Mouse (Mus musculus): ENCODE results near the gene Mst1r. TPM values are rescaled to one million over a fixed set of nuclear protein-coding genes. Genes with fewer than 3 reads are reported as not detected.
A peak's percentile ranks its signal among the peaks of the same experiment; 100 is the strongest.

Mst1r gene
- total and polyA plus RNA-seq, 2 experiments from 2014 or later = 1.2 TPM

- ATAC-seq (ENCODE audit: low FRiP score) = 0 out of 2 replicates have a peak, but pooled peaks have one; percentile 21
- Histone ChIP-seq H3K9me3 (ENCODE audit: low read length) (no peaks in the 10 kb centered on the region), H3K36me3 (ENCODE audit: insufficient read depth, low read length) (no peaks in the 10 kb centered on the region; the same call in 1 of the 2 replicates), H3K27ac (ENCODE audit: low read depth, low read length) (peak within 1 kb of the TSS; percentile 93), H3K27me3 (ENCODE audit: insufficient read depth, low read length) (no peaks in the 10 kb centered on the region), H3K4me2 (ENCODE audit: low read depth, low read length, poor library complexity, severe bottlenecking) (peak within 1 kb of the TSS; percentile 82), H3K9ac (replicated peaks; ENCODE audit: low read length, poor library complexity, severe bottlenecking) (peak within 1 kb of the TSS; percentile 96), H3K4me1 (ENCODE audit: insufficient read depth, low read length) (peaks cover 8% of the 10 kb centered on the region), H3K4me3 (ENCODE audit: low read depth, low read length) (peak within 1 kb of the TSS; percentile 98)
- 10% methylated on average over 14 of the region's 14 CpGs for WGBS
- no peak for DNase-seq (ENCODE audit: low spot score)
- TF ChIP-seq CTCF (IDR thresholded peaks at IDR 0.05) = no peak
These were observed 33.5 kb upstream of the Mst1r start, which contains the start of gene Rbm6 for GRCm38 (mm10) chr9:107873137-107873536. Rbm6 (minus strand) TSS chr9:107873237.

- no peak overlapping the region for H3K27ac ChIP-seq (ENCODE audit: low read depth, low read length)
- TF ChIP-seq CTCF (IDR thresholded peaks at IDR 0.05) = no peak
- no peaks in the 10 kb centered on the region for H3K4me1 ChIP-seq (ENCODE audit: insufficient read depth, low read length)
- H3K36me3 ChIP-seq (ENCODE audit: insufficient read depth, low read length) = no peaks in the 10 kb centered on the region
- no peak overlapping the region for H3K4me2 ChIP-seq (ENCODE audit: low read depth, low read length, poor library complexity, severe bottlenecking)
- H3K4me3 ChIP-seq (ENCODE audit: low read depth, low read length) = no peak overlapping the region
- H3K9ac ChIP-seq (replicated peaks; ENCODE audit: low read length, poor library complexity, severe bottlenecking) = no peak overlapping the region
- no peaks in the 10 kb centered on the region for H3K27me3 ChIP-seq (ENCODE audit: insufficient read depth, low read length)
- H3K9me3 ChIP-seq (ENCODE audit: low read length) = no peaks in the 10 kb centered on the region
- 75% methylated on average over 4 of the region's 4 CpGs for WGBS
- DNase-seq (ENCODE audit: low spot score) (no peak), ATAC-seq (ENCODE audit: low FRiP score) (no peak)
These were observed 26.3 kb upstream of the Mst1r start for GRCm38 (mm10) chr9:107880411-107880810.

GRCm38 (mm10) chr9:107887804-107888266, 18.8 kb upstream of the Mst1r start, which contains the start of gene Mon1a:
Mon1a (plus strand) TSS chr9:107888151.
- Histone ChIP-seq H3K27ac (ENCODE audit: low read depth, low read length) (peak within 1 kb of the TSS; percentile 73), H3K27me3 (ENCODE audit: insufficient read depth, low read length) (peaks cover 4% of the 10 kb centered on the region; the same call in 1 of the 2 replicates), H3K4me3 (ENCODE audit: low read depth, low read length) (peak within 1 kb of the TSS; percentile 79), H3K36me3 (ENCODE audit: insufficient read depth, low read length) (no peaks in the 10 kb centered on the region), H3K9ac (replicated peaks; ENCODE audit: low read length, poor library complexity, severe bottlenecking) (peak within 1 kb of the TSS; percentile 74), H3K9me3 (ENCODE audit: low read length) (no peaks in the 10 kb centered on the region), H3K4me1 (ENCODE audit: insufficient read depth, low read length) (peaks cover 4% of the 10 kb centered on the region; the same call in 1 of the 2 replicates), H3K4me2 (ENCODE audit: low read depth, low read length, poor library complexity, severe bottlenecking) (peak within 1 kb of the TSS; percentile 73)
- peak; percentile 91 for ATAC-seq (ENCODE audit: low FRiP score)
- TF ChIP-seq CTCF (IDR thresholded peaks at IDR 0.05) = no peak
- peak; percentile 87 for DNase-seq (ENCODE audit: low spot score)
- under 1% methylated on average over 28 of the region's 28 CpGs for WGBS

- Histone ChIP-seq H3K9me3 (ENCODE audit: low read length) (no peaks in the 10 kb centered on the region), H3K27me3 (ENCODE audit: insufficient read depth, low read length) (peaks cover 4% of the 10 kb centered on the region; the same call in 1 of the 2 replicates), H3K4me2 (ENCODE audit: low read depth, low read length, poor library complexity, severe bottlenecking) (peak overlapping the region; percentile 73), H3K4me1 (ENCODE audit: insufficient read depth, low read length) (peaks cover 4% of the 10 kb centered on the region; the same call in 1 of the 2 replicates), H3K9ac (replicated peaks; ENCODE audit: low read length, poor library complexity, severe bottlenecking) (peak overlapping the region; percentile 74), H3K4me3 (ENCODE audit: low read depth, low read length) (peak overlapping the region; percentile 79), H3K36me3 (ENCODE audit: insufficient read depth, low read length) (no peaks in the 10 kb centered on the region), H3K27ac (ENCODE audit: low read depth, low read length) (peak overlapping the region; percentile 73)
- peak; percentile 25; the same call in 1 of the 2 replicates for TF ChIP-seq CTCF (IDR thresholded peaks at IDR 0.05)
- DNase-seq (ENCODE audit: low spot score) = peak; percentile 63
- under 1% methylated on average over 18 of the region's 18 CpGs for WGBS
- peak; percentile 86 for ATAC-seq (ENCODE audit: low FRiP score)
These were observed 18.3 kb upstream of the Mst1r start for GRCm38 (mm10) chr9:107888267-107888850.

GRCm38 (mm10) chr9:107890260-107890659, 16.4 kb upstream of the Mst1r start:
- no peak for TF ChIP-seq CTCF (IDR thresholded peaks at IDR 0.05)
- no peaks in the 10 kb centered on the region for H3K9me3 ChIP-seq (ENCODE audit: low read length)
- WGBS = 95% methylated on average over 6 of the region's 6 CpGs
- no peak for ATAC-seq (ENCODE audit: low FRiP score)
- no peak overlapping the region for H3K27ac ChIP-seq (ENCODE audit: low read depth, low read length)
- no peak overlapping the region for H3K9ac ChIP-seq (replicated peaks; ENCODE audit: low read length, poor library complexity, severe bottlenecking)
- H3K4me1 ChIP-seq (ENCODE audit: insufficient read depth, low read length) = peaks cover 4% of the 10 kb centered on the region; the same call in 1 of the 2 replicates
- no peaks in the 10 kb centered on the region for H3K36me3 ChIP-seq (ENCODE audit: insufficient read depth, low read length)
- H3K4me3 ChIP-seq (ENCODE audit: low read depth, low read length) = no peak overlapping the region
- H3K27me3 ChIP-seq (ENCODE audit: insufficient read depth, low read length) = peaks cover 4% of the 10 kb centered on the region; the same call in 1 of the 2 replicates
- no peak for DNase-seq (ENCODE audit: low spot score)
- no peak overlapping the region for H3K4me2 ChIP-seq (ENCODE audit: low read depth, low read length, poor library complexity, severe bottlenecking)

- H3K9me3 ChIP-seq (ENCODE audit: low read length) = no peaks in the 10 kb centered on the region
- DNase-seq (ENCODE audit: low spot score) = no peak
- ATAC-seq (ENCODE audit: low FRiP score) = no peak
- no peak overlapping the region for H3K4me2 ChIP-seq (ENCODE audit: low read depth, low read length, poor library complexity, severe bottlenecking)
- H3K27me3 ChIP-seq (ENCODE audit: insufficient read depth, low read length) = peaks cover 4% of the 10 kb centered on the region; the same call in 1 of the 2 replicates
- no peaks in the 10 kb centered on the region for H3K36me3 ChIP-seq (ENCODE audit: insufficient read depth, low read length)
- H3K4me3 ChIP-seq (ENCODE audit: low read depth, low read length) = no peak overlapping the region
- H3K4me1 ChIP-seq (ENCODE audit: insufficient read depth, low read length) = peaks cover 4% of the 10 kb centered on the region; the same call in 1 of the 2 replicates
- H3K27ac ChIP-seq (ENCODE audit: low read depth, low read length) = no peak overlapping the region
- no peak overlapping the region for H3K9ac ChIP-seq (replicated peaks; ENCODE audit: low read length, poor library complexity, severe bottlenecking)
- TF ChIP-seq CTCF (IDR thresholded peaks at IDR 0.05) = peak; percentile 56
- 100% methylated on average over 1 of the region's 1 CpGs for WGBS
These were observed 15.7 kb upstream of the Mst1r start for GRCm38 (mm10) chr9:107891023-107891422.
